Mouse (Mus musculus): ENCODE data around the gene Avl9.

DNA sequence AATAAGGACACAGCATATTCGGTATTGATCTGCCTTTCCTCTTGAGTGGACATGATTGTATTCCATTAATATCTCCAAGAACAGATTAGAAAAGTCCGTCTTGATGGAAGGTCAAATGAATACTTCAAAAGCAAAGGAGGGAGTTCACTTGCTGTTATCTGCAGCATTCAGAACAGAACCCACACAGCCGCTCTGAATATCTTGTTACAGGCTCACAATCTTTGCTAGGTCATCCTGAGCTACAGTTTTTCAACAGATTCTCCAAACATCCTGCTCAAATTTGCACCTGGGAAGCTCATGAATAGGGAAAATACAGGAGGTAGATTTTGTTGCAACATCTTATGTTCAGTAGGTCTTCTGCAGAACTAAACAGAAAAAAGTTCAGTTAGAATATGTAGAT is 74.6 kb downstream of the Avl9 start:
- TF ChIP-seq CTCF (IDR thresholded peaks at IDR 0.05; ENCODE audit: low read depth): no peak
- no peak for TF ChIP-seq EP300 (IDR thresholded peaks at IDR 0.05; ENCODE audit: low read depth)

Measured in heart, postnatal 0 days (tissue).